Mouse (Mus musculus) hematopoietic stem cell, adult 5-6 weeks (primary cell): ENCODE data around the gene Cldn15. TPM values are rescaled to one million over a fixed set of nuclear protein-coding genes. Genes with fewer than 3 reads are reported as not detected.

ENCODE experiments used
- ATAC-seq, 2 experiments: fragments of 125-278 bp in 1 of 2; replicated peaks in 1 of 2; 2 replicates each; pipeline ENCODE4 v1.8.0; 2016 to 2017; ENCODE audit warnings: inconsistent platforms in 2 of 2, mild to moderate bottlenecking in 2 of 2, moderate number of reproducible peaks in 2 of 2, low read depth in 1 of 2, moderate TSS enrichment in 1 of 2; ENCODE audit not compliant: low FRiP score in 2 of 2, poor library complexity in 2 of 2, severe bottlenecking in 2 of 2, insufficient read depth in 1 of 2, low TSS enrichment in 1 of 2
- total RNA-seq: library from RNA; stranded (forward); fragments of 172-1452, 232-1000 nt; gene quantifications from 2 replicates; pipeline ENCODE4 v1.2.3, GENCODE M21; 2017

Cldn15 gene
- total RNA-seq, 1 experiment from 2014 or later, result 0.40 TPM

DNA sequence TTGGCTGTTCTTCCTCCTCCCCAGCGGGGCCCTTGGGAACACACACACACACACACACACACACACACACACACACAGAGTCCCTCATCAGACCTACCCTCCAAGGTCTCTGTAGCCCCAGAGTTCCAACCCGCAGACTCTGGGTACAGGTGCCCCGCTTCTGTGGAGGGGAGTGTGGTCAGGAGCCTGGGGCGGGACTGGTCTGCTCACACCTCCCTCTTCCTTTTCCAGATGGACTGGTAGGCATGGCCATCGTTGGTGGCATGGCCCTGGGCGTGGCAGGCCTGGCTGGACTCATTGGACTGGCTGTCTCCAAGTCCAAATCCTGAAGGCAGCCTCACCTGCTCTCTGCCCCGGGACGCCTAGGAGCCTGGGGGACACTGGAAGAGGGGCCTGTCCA is 730 bp upstream of the Cldn15 start:
- ATAC-seq, result no peak

DNA sequence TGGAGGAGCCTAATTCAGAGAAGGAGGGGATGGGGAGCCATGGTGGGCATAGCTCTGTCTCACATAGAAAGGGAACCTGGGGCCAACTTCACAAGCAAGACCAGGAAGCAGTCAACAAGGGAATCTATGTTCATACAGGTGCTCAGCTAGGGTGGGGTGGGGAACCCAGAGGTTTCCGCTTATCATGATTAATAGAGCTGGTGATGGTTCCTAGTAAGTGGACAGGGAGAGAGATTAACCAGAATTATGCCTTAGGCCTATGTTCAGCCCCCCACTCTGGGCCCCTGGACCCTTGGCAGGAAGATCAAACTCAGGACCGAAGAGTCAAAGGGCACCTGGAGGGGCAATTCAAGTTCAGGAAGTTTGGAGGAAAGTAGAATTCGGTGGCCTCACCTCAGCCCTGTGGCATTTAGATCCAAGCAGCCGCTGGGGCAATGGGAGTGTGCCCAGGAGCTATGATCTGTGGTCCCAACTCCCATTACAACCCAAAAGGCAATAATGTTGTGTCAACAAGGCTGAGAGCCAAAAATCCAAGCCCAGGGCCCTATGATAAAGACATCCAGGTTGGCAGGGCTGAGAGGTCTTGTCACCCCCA is 542 bp downstream of the Cldn15 start:
- ATAC-seq, result no peak

DNA sequence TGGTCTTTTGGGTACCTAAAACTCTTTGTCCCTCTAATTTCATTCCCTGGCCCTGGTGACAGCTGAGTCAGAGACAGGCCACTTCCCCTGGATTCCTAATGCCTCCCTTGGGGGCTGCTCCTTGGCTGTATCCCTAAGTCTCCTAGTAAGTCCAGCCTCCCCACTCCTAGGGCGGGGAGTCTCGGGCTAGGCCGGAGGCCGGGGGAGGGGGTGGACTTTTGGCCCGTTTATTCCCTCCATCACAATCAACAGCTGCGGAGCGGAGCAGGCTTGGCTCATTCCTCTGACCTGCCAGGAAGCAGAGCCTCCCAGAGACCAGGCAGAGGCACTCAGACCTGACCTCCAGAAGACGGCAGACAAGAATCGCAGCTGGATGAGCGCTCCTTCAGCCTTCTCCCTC is 1.2 kb downstream of the Cldn15 start:
- no peak for ATAC-seq

DNA sequence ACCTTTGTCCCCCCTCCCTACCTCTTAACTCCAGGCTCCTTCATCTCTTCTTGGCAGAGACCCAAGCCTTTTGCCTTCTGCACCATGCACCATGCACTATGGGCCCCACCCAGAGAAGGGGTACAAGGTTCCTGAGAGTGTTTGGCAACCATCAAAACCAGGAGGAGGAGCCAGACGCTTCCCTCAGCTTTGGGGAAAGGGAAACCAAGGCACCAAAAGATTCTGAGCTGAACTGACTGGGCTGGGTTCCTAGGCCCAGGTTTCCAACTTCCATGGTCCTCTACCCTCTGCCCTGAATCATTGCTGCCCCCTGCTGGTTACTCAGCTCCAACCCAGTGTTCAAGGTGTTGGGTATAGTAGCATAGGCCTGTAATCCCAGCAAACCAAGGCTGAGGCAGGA is 4.3 kb downstream of the Cldn15 start:
- peak; percentile 63 to 66; a peak in 2 of 4 replicates for ATAC-seq

DNA sequence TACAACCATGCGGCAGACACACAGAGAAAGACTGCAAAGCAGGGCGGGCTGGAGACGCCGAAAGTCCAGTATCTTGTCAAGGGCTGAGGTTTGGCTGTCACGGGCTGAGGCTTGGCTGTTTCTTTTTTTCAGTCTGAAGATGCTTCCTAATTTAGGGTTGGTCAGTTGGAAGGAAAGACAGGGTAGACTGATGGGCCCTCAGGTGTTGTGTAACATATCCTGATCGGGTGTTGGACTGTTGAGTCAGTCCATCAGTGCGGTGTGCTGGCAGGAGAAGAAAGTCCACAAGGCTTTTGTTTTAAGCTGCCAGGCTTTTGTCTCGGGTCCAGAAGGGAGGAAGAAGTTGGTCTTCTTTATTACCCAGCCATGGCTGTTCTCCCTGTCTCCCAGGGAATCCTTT is 7.3 kb downstream of the Cldn15 start:
- no peak for ATAC-seq

DNA sequence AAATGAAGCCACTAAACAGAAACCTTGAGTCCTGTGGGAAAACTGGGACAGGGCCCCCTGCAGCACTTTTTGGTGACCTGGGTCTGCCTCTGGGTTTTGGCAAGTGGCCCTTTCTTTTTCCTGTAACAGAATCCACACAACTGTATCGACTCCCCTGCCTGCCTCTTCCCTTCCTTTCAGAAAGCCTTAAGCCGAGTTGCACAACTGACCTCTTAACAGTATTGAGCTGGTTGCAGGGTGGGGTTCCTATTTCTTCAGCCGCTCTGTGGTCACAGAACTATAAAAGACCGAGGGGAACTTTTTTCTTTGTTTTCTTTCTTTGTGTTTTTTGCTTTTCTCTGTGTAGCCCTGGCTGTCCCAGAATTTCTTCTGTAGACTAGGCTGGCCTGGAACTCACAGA is 11.4 kb downstream of the Cldn15 start:
- ATAC-seq, result peak; percentile 44 to 57; a peak in 2 of 4 replicates

DNA sequence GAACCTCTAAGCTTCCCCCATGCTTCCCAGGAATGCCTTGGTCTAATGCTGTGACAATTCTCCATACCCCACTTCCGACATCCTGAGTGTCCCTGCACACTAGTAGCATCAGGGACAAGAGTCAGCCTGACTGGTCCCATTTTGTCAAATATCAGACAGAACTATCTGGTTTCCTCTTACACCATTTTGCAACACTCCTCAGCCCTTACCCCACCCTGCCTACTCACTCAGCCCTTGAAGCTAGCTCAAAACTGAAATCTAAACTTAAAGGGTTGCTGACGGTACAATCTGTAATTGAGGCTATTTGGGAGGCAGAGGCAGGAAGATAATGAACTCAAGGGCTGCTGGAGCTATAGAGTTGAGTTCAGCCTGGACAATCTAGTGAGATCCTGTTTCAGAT is 13.3 kb downstream of the Cldn15 start:
- no peak for ATAC-seq

DNA sequence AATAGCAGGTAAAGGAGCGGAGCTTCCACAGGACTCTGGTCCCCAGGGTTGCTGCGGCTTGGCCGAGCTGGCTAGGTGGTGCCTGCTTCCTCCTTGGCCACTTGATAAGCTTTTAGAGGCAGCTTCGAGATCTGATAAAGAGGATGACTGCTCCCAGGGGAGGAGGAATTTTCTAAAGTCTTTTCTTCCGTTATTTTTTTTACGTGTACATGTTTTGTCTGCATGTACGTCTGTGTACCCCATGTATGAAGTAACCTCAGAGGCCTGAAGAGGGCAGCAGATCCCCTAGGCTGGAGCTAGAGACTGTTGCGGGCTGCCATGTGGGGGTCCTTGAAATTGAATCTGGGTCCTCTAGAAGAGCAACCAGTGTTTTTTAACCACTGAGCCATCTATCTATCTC is 14.6 kb downstream of the Cldn15 start:
- ATAC-seq, result no peak

DNA sequence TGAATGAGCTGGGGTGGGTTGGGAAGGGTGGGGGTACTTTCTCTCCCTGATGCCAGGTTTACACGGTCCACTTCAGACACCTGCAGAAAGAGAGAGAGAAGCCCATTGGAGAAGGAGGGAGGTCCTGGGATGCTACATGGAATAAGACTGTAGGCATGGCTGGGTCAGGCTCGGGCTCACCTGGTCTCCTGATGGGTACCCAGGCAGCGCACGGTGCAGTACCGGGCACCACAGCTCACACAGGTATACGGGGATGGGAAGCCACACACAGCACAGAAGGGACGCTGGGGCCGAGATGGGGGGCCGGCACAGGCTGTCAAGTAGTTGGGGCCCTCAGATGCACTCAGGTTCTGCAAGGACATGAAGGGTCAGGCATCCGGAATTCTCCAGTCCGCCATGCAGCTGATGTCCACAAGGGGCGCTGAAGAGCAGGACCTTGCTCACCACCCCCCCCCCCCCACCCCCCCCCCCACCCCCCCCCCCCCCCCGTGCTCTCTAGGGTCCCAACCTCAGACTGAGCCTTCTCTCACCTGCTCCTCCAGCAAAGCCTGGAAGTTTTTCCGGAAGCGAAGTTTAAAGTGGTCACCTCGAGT is 16.0 kb downstream of the Cldn15 start:
- ATAC-seq, result no peak

DNA sequence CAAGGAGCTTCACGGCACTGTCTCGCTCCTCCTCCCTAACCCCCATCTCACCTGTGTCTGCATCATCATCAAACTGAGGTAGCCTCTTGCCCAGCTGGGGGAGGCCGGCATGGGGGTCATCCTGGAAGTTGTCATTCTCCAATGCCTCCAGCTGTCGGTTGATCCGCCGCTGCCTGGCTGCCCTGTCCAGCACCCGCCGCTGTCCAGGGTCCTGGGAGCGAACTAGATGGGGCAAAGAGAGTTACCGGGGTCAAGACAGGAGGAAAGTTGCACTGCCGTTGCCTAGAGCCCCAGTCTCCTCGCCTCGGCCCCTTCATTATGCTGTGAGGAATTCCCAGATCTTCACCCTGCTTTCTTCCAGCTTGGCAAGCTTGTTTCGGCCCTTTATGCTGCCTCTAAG is 18.4 kb downstream of the Cldn15 start:
- ATAC-seq, result no peak

DNA sequence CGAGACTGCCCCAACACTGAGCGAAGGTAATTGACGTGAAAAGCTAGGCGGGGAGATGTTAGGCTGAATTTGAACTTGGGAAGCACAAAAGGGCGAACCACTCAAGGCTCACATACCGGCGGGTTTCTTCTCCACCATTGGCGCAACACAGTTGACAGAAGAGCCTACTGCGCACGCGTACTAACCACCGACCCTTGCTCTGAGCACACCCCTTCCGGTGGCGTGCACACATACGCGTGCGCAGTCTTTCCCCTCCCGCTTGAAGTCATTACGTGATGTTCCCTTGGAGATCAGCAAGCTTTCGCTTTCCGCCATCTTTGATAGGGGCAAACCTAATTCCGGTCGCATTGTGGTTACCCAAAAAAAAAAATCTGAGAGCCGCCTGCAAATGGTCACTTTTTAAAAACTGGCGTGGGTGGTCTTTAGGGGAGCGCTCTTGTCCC is 20.3 kb downstream of the Cldn15 start, which contains the start of gene Plod3:
Gene Plod3 (plus strand): TSS at position 325 of the 443 bp plus-strand sequence.
- ATAC-seq, result peak; percentile 91

DNA sequence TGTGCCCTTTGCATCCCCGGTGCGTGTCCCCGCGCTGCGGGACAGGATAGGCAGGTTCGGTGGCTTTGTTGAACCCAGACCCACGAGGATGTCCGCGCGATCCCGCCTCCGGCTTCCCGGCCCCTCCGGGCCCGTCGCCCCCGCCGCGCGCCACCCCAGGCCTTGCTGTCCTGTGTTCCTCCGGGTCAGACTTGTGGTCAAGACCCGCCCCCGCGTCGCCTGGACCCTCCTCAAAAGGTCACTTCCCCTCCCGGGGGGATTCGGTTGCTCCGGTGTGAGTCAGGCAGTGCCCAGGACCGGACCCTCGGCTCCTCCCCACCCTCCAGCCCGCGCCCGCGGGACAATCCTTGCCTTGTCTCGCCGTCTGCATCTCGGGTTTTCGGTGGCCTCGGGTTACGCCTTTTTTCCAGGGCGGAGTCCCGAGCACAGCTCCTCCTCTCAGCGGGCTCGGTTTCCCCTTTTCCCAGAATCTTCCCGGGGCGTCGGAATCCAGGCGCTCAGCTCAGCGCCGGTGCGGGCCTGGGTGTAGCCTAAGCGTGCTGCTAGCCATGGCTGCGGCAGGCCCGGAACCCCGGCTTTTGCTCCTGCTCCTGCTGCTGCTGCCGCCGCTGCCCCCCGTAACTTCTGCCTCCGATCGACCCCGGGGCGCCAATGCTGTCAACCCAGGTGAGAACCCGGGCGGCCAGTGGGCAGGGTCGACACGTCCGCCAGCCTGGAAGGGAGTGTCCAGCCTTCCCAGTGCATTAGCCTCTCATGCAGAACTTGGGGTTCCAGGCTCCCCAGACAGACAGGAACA is 20.9 kb downstream of the Cldn15 start:
- peak in 1 of 2 experiments; percentile 29; a peak in 1 of 4 replicates for ATAC-seq

DNA sequence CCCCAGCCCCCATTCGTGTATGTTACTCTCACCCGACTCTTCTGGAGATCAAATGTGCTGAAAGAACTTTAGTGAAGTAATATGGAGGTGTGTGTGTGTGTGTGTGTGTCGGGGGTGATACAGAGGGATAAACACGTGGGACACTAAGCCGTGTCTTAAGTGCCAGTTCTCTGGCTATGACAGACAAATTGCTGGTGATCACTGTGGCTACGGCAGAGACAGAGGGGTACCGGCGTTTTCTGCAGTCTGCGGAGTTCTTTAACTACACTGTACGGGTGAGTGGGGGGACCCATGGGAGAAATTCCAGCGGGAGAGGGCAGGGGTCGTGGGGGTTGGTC is 21.5 kb downstream of the Cldn15 start, which contains the start of gene Znhit1:
Gene Znhit1 (minus strand): TSS at position 88 of the 338 bp plus-strand sequence.
- no peak for ATAC-seq

DNA sequence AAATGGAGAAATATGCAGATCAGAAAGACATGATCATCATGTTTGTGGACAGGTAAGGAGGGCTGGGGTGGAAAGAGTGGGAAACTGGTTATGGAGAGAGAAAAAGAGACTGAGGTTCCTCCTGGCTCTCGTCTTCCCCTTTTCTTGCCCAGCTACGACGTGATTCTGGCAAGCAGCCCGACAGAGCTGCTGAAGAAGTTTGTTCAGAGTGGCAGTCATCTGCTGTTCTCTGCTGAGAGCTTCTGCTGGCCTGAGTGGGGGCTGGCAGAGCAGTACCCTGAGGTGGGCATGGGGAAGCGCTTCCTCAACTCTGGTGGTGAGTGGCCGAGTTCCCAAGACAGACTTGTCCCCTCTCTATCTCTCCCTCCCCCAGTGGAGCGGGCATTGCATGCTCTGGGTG is 22.0 kb downstream of the Cldn15 start:
- ATAC-seq, result no peak; a peak in 1 of 4 replicates

DNA sequence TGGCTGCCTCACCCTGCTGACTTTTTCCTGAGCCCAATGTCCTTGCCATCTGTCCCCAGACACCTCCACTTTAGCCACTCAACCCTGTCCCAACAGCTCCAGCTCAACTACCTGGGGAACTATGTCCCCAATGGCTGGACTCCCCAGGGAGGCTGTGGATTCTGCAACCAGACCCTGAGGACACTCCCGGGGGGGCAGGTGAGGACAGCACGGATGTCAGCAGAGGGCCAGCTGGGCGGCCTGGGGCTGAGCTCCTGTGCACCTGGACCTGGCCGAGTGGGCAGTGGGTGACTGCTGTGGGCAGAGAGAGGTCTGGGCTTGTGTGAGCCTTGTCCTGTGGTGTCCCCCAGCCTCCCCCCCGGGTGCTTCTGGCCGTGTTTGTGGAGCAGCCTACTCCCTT is 23.4 kb downstream of the Cldn15 start:
- ATAC-seq, result no peak

DNA sequence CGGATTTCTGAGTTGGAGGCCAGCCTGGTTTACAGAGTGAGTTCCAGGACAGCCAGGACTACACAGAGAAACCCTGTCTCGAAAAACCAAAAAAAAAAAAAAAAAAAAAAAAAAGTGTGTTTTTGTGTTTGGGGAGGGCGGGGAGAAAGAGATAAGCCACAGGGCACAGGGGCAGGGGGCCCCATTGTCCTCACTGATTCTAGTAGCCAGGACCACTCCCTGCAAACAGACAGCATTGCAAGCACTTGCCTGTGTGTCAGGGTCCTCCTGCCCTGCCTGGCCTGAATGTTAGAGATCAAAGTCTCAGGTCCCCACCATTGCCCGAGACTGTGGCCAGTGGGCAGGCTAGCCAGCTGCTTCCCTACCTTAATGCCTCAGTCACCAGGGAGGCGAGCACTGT is 33.0 kb downstream of the Cldn15 start:
- no peak for ATAC-seq

DNA sequence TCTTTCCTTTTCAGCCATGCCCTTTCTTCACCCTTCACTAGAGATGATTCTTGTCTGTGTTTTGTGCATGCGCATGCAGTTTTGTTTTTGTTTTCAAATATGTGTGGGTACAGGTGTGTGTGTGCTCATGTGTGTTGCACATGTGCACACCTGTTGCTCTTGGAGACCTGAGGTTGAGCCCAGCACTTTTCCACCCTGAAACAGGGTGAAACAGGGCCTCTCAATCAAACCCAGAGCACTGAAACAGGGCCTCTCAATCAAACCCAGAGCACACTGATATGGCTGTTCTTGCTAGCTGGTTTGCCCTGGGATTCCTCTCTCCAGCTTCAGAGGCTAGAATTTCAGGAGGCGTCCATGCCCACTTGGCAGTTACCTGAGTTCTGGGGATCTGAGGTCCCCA is 34.2 kb downstream of the Cldn15 start:
- no peak for ATAC-seq

DNA sequence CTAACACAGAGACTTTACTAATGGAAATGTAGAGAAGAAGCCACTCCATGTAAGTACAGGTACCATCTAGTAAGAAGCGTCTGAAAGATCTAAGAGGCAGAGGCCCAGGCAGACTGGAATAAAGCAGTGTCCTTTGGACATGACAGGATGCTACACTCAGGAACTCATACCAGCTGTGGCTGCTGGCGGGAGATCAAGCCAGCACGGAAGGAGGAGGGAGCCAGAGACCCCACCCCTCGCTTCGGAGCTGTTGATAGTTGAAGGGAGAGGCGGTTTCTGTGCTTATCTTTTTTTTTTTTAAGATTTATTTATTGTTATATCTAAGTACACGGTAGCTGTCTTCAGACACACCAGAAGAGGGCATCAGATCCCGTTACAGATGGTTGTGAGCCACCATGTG is 40.9 kb downstream of the Cldn15 start:
- no peak for ATAC-seq
